Mouse (Mus musculus) brain, embryonic 14.5 days (tissue): ENCODE data around the gene Kcnmb3.
A peak's percentile ranks its signal among the peaks of the same experiment; 100 is the strongest.

Experiments used
- CTCF ChIP-seq: fragments of 200-500 bp; IDR thresholded peaks from 2 replicates; pipeline ENCODE4 v1.5.1; 2012; ENCODE audit warnings: inconsistent platforms, mild to moderate bottlenecking, moderate library complexity, borderline replicate concordance; ENCODE audit not compliant: insufficient read depth, insufficient read length; ENCODE audit errors: extremely low read depth
- POLR2A ChIP-seq: fragments of 200-500 bp; IDR thresholded peaks from 2 replicates; pipeline ENCODE4 v1.6.1; 2012; ENCODE audit warnings: mild to moderate bottlenecking, inconsistent platforms, borderline replicate concordance; ENCODE audit not compliant: poor library complexity, insufficient read depth, insufficient read length, severe bottlenecking; ENCODE audit errors: extremely low read depth

DNA sequence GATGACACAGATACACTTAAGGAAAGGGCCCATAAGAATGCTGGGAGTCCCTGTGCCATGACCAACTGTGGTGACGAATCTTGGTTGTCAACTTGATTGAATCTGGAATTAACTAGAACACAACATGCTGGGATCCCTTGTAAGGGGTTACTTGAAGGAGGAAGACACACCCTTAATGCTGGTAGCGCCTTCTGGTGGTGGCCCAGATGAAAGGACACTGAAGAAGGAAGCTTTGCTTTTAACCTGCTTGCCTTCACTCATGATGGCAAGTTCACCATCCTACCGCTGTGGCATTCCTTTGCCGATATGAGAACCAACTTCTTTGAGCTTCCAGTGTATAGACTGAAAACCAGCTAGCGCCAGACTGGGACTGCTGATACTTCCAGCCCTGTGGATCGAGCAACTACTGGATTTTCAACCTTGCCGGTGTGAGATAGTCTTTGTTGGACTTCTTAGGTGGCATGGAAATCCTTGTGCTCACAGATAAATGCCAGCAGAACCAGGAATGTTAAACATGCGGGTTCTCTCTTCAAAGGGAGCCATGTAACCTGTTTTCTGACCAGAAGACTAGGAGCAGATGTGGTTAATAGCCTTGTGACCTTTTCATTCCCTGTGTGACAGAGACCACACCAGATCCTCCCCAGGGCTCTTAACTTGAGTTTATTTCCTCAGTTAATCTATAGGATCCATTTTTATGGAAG, 2.5 kb upstream of the Kcnmb3 start:
- TF ChIP-seq CTCF (peak; percentile 16; the same call in 1 of the 2 replicates), POLR2A (no peak)
